Mouse (Mus musculus) hindbrain, postnatal 0 days (tissue): Measurements from ENCODE around the gene Slc12a1. TPM values are rescaled to one million over a fixed set of nuclear protein-coding genes. Genes with fewer than 3 reads are reported as not detected.

Experiments used
- ATAC-seq: fragments of 200-750 bp; cut with Nextera tagmentation; 2 replicates; pipeline ENCODE4 v1.8.0; 2017; ENCODE audit warnings: mild to moderate bottlenecking, moderate TSS enrichment, moderate library complexity
- DNase-seq: peaks from one replicate; pipeline ENCODE4 v3.0.0-alpha.2; 2015; ENCODE audit warnings: low spot score
- H3K27ac ChIP-seq: fragments of 300-500 bp; sonication (generic); 2 replicates; pipeline ENCODE4 v1.5.1; 2014; ENCODE audit warnings: mild to moderate bottlenecking
- H3K27me3 ChIP-seq: fragments of 300-500 bp; sonication (generic); 2 replicates; pipeline ENCODE4 v1.6.1; 2014; ENCODE audit warnings: low read length, mixed read lengths; ENCODE audit not compliant: insufficient read depth
- H3K36me3 ChIP-seq: fragments of 300-500 bp; sonication (generic); 2 replicates; pipeline ENCODE4 v1.6.1; 2014; ENCODE audit warnings: low read length, mixed read lengths; ENCODE audit not compliant: insufficient read depth
- H3K4me1 ChIP-seq: fragments of 300-500 bp; sonication (generic); 2 replicates; pipeline ENCODE4 v1.6.1; 2014; ENCODE audit warnings: antibody characterized with exemption, low read length, mixed read lengths; ENCODE audit not compliant: insufficient read depth
- H3K4me2 ChIP-seq: fragments of 300-500 bp; sonication (generic); 2 replicates; pipeline ENCODE4 v1.6.1; 2014; ENCODE audit warnings: low read depth, mild to moderate bottlenecking, low read length, moderate library complexity, mixed read lengths
- H3K4me3 ChIP-seq: fragments of 300-500 bp; sonication (generic); 2 replicates; pipeline ENCODE4 v1.5.1; 2014; ENCODE audit warnings: low read length
- H3K9ac ChIP-seq: fragments of 300-500 bp; sonication (generic); replicated peaks from 2 replicates; pipeline ENCODE4 v1.6.1; 2014; ENCODE audit warnings: mild to moderate bottlenecking, low read length, moderate library complexity, mixed read lengths
- H3K9me3 ChIP-seq: fragments of 300-500 bp; sonication (generic); 2 replicates; pipeline ENCODE4 v1.6.1; 2016; ENCODE audit warnings: low read length, mixed read lengths
- CTCF ChIP-seq: IDR thresholded peaks from 2 replicates; pipeline ENCODE4 v1.5.1; 2016; ENCODE audit warnings: antibody characterized with exemption, control low read depth, low read depth
- WGBS: fragments of 180-500 bp; shearing (Covaris S2); extraction: QIAGEN DNeasy Blood & Tissue Kit; methylation state at CpG from one replicate; pipeline ENCODE4 v1.1.7; 2014; 5-methylcytosine and 5-hydroxymethylcytosine counted together
- polyA plus RNA-seq: library from polyadenylated mRNA; unstranded; fragments of >200 nt; fragmentation: Nextera tagmentation; extraction: Ambion mirVana; gene quantifications from 2 replicates; pipeline ENCODE4 v1.2.1, GENCODE M21; 2015
- total RNA-seq: library from RNA; depleted of rRNA; stranded (reverse); fragments of >200 nt; gene quantifications from 2 replicates; pipeline ENCODE4 v1.2.3, GENCODE M21; 2014

The Slc12a1 gene
- total and polyA plus RNA-seq, 2 experiments from 2014 or later = 0.10 TPM; not detected in 1

DNA sequence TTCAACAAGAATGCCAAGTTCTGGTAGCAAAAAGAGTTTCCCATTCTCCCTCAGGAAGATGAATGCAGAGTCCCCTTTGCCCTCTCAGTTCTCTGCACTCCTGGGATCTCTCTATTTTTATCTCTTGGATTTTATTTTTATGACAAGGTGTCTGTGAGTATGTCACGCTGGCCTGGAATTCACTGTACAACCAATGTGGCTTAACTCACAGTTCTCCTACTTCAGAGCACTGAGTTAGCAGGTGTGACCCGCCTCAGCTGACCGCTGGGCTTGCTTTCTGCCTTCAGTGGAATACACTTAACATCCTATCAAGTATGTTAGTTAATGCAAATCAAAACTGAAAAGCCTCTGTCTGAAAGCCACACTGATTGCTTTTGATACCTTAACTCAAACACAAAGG is 67.0 kb downstream of the Slc12a1 start:
- Histone ChIP-seq H3K27me3 (no peaks in the 10 kb centered on the region), H3K9ac (no peak overlapping the region), H3K9me3 (no peaks in the 10 kb centered on the region), H3K4me1 (no peaks in the 10 kb centered on the region), H3K4me3 (no peak overlapping the region), H3K4me2 (no peak overlapping the region), H3K36me3 (no peaks in the 10 kb centered on the region), H3K27ac (no peak overlapping the region)
- DNase-seq (no peak), ATAC-seq (no peak)
- 77% methylated on average over 3 of the region's 3 CpGs for WGBS
- TF ChIP-seq CTCF = no peak

DNA sequence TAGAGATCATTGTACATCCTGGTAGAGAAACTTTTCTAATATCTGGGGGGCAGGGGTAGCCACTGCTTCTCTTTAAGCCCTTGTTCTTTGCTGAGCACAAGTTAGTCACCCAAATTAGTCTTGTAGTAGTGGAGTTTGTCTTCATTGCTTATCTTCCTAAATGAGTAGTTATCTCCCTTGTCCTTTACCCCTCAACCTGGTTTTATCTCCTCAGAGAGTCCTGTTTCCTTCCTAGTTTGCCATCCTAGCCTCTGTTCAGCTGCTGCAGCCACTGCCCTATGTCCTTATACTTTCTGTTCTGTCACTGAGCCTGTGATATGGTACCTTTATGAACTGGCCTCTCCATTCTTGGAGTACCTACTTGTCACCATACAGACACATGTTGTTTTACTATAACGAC is 69.4 kb downstream of the Slc12a1 start:
- 95% methylated on average over 1 of the region's 1 CpGs for WGBS
- TF ChIP-seq CTCF = no peak
- Histone ChIP-seq H3K4me1 (no peaks in the 10 kb centered on the region), H3K27me3 (no peaks in the 10 kb centered on the region), H3K9ac (no peak overlapping the region), H3K36me3 (no peaks in the 10 kb centered on the region), H3K9me3 (no peaks in the 10 kb centered on the region), H3K4me3 (no peak overlapping the region), H3K27ac (no peak overlapping the region), H3K4me2 (no peak overlapping the region)
- DNase-seq (no peak), ATAC-seq (no peak)

DNA sequence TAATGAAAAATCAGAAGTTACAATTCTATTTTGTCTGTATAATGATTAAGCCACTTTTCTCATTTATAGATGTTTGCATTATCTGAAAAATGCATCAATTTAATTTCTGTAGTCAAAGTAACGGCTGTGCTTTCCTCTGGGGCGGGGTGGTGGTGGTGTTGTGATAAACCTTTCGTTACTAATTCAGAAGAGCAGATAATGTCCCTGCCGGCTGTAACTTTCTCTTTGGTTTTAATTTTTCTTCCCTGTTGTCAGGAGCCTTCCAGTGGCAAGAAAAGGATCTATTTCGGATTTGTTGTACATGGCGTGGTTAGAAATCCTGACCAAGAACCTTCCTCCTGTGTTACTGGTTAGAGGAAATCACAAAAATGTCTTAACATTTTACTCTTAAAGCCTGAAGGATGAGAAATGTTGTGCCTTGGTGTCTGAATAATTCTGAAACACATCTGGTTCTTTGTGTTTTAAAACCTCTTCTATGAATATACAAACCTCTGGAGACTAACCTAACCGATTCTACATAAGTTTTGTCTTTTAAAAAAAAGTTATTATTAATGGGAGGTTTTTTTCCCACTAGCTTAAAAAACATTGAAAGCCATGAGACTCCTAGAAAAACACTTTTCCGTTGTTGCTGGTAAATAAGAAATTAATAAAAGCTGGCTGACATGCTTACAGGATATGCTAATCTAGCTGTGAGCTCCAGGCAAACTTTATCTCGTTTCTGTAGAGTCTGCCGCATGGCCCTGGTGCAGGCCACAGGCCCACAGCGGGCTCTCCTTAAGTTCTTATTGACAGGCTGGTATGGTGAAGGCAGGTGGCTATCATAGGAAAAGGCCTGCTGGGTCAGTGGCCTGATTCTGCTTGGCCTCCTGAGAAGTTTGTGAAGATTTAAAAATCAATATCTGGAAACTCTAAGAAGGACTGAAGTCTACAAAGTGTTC is 76.4 kb downstream of the Slc12a1 start:
- ATAC-seq (no peak), DNase-seq (no peak)
- H3K4me2 ChIP-seq = no peak overlapping the region
- 84% methylated on average over 11 of the region's 11 CpGs for WGBS
- H3K27ac ChIP-seq = no peak overlapping the region
- no peak overlapping the region for H3K4me3 ChIP-seq
- no peaks in the 10 kb centered on the region for H3K27me3 ChIP-seq
- H3K9ac ChIP-seq = no peak overlapping the region
- no peaks in the 10 kb centered on the region for H3K36me3 ChIP-seq
- H3K9me3 ChIP-seq = no peaks in the 10 kb centered on the region
- TF ChIP-seq CTCF = no peak
- no peaks in the 10 kb centered on the region for H3K4me1 ChIP-seq

DNA sequence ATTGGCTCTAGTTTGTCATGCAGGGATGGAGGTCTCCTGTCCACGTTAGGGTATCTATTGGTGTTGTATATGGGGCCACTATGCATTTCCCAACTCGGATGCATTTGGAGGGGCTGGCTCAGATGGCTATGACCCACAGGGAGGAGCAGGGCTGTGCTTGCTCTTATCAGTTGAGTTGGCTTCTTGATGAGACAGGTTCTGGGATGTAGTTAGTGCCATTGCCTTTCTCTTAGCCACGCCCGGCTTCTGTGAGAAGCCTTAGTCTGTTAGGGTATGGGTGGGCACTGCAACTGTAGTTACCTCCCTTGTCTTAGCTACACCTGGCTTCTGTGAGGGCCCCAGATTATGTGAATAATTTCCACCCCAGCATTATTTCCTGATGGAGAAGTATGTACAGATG is 79.9 kb downstream of the Slc12a1 start:
- 89% methylated on average over 4 of the region's 4 CpGs for whole genome bisulfite sequencing
- Histone ChIP-seq H3K4me2 (no peak overlapping the region), H3K36me3 (no peaks in the 10 kb centered on the region), H3K9ac (no peak overlapping the region), H3K4me1 (no peaks in the 10 kb centered on the region), H3K27ac (no peak overlapping the region), H3K4me3 (no peak overlapping the region), H3K27me3 (no peaks in the 10 kb centered on the region), H3K9me3 (no peaks in the 10 kb centered on the region)
- no peak for DNase-seq
- ATAC-seq = no peak
- no peak for TF ChIP-seq CTCF

DNA sequence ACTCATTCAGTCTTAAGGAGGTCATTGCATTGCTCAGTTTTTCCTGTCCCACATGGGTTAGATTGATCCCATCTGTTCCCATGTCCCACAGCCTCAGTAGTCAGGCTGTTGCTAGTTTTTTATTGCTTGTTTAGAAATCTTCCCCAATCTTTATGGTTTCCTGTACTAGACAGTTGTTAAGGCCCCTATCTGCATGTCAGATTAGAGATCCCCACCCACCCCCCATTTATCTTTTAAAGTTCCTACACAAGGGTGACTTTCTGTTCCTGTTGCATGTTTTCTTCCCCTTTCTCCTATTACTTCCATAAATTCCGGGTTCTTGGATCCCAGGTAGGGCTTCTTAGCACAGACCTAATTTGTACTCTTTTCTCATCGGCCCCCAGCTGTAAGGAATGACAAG is 81.2 kb downstream of the Slc12a1 start:
- Histone ChIP-seq H3K36me3 (no peaks in the 10 kb centered on the region), H3K9me3 (no peaks in the 10 kb centered on the region), H3K9ac (no peak overlapping the region), H3K27ac (no peak overlapping the region), H3K4me3 (no peak overlapping the region), H3K4me1 (no peaks in the 10 kb centered on the region), H3K27me3 (no peaks in the 10 kb centered on the region), H3K4me2 (no peak overlapping the region)
- ATAC-seq = no peak
- TF ChIP-seq CTCF = no peak
- no peak for DNase-seq
- WGBS = 92% methylated on average over 2 of the region's 2 CpGs

DNA sequence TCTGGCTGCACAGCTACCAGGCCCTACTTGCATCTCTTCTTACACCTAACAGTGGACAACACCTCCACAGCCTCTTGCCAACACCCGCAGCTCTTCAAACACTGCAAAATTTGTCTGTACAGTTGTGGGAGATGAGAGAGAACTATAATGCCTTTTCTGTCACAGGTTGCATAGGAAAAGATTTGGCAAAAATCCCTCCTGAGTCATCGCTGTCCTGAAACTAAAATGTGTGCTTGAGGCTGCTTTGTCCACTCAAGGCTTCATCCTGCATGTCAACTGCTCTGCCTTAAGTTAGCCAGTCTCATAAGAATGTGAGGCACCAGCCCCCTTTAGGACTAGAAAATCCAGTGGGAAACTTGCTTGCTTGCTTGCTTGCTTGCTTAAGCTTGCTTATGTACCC is 81.7 kb downstream of the Slc12a1 start:
- Histone ChIP-seq H3K27me3 (no peaks in the 10 kb centered on the region), H3K4me1 (no peaks in the 10 kb centered on the region), H3K27ac (no peak overlapping the region), H3K4me2 (no peak overlapping the region), H3K4me3 (no peak overlapping the region), H3K9ac (no peak overlapping the region), H3K9me3 (no peaks in the 10 kb centered on the region), H3K36me3 (no peaks in the 10 kb centered on the region)
- DNase-seq (no peak), ATAC-seq (no peak)
- WGBS = 91% methylated on average over 2 of the region's 2 CpGs
- no peak for TF ChIP-seq CTCF

DNA sequence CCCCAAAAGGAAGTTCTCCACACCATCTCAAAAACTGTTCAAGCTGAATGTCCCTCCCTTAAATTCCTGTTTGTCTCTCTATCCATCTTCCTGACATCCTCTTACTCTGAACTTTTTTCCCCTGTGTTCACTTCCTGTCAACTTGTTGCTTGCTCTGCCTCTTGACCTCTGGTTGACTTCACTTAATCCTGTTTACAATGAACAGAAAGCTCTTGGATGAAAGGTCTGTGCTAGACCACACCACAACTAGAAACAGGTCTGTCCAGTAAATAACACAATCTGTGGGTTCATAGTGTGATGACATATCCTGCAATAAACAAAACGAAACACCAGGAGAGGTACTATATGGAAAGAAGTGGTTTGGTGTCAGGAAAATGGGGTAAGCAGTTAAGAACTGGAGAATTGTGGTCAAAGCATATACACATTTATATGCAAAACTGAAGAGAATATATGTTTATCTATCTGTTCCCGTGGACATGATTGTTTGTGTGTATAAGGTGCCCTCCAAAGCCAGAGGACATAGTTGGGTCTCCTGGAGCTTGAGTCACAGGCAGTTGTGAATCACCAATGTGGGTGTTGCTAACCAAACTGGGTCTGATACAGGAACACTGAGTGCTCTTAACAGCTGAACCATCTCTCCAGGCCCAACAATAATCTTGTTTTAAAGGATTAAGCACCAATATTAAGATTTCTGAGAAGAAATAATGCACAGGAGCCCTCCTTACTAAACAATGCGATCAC is 93.4 kb downstream of the Slc12a1 start:
- no peak for TF ChIP-seq CTCF
- H3K27ac ChIP-seq = no peak overlapping the region
- H3K4me3 ChIP-seq = no peak overlapping the region
- ATAC-seq (no peak), DNase-seq (no peak)
- no peaks in the 10 kb centered on the region for H3K9me3 ChIP-seq
- H3K4me2 ChIP-seq = no peak overlapping the region
- H3K27me3 ChIP-seq = no peaks in the 10 kb centered on the region
- WGBS = 95% methylated on average over 3 of the region's 3 CpGs
- peaks cover 9% of the 10 kb centered on the region for H3K4me1 ChIP-seq
- H3K36me3 ChIP-seq = no peaks in the 10 kb centered on the region
- H3K9ac ChIP-seq = no peak overlapping the region
